Mouse (Mus musculus) megakaryocyte, embryonic 14.5 days (primary cell): ENCODE results near the gene S100a1. TPM values are rescaled to one million over a fixed set of nuclear protein-coding genes. Genes with fewer than 3 reads are reported as not detected.

Source experiments
- H3K27me3 ChIP-seq: replicated peaks from 2 replicates; pipeline ENCODE3; 2012; ENCODE audit warnings: inconsistent platforms
- H3K36me3 ChIP-seq: replicated peaks from 2 replicates; pipeline ENCODE3; 2012; ENCODE audit warnings: low read length, inconsistent platforms, mixed read lengths
- H3K4me1 ChIP-seq: 2 replicates; pipeline ENCODE4 v1.6.1; 2012; ENCODE audit warnings: inconsistent platforms
- H3K4me3 ChIP-seq: replicated peaks from 2 replicates; pipeline ENCODE3; 2012; ENCODE audit warnings: moderate library complexity, mild to moderate bottlenecking, inconsistent platforms
- H3K9me3 ChIP-seq: 2 replicates; pipeline ENCODE4 v1.6.1; 2012; ENCODE audit warnings: inconsistent platforms
- FLI1 ChIP-seq: IDR thresholded peaks from 2 replicates; pipeline ENCODE4 v1.6.1; 2012; ENCODE audit warnings: low read length, inconsistent platforms, mixed read lengths
- GATA1 ChIP-seq: IDR thresholded peaks from 3 replicates; pipeline ENCODE4 v1.6.1; 2012; ENCODE audit warnings: mixed read lengths, low read length, inconsistent platforms, borderline replicate concordance
- polyA plus RNA-seq: library from polyadenylated mRNA; stranded (reverse); fragments of >175 nt; gene quantifications from 2 replicates; pipeline ENCODE4 v1.2.3, GENCODE M21; 2012; ENCODE audit warnings: low replicate concordance; ENCODE audit not compliant: insufficient read depth

S100a1 gene
- polyA plus RNA-seq, 1 experiment = 105 TPM

GRCm38 (mm10) chr3:90535446-90535845 lies 21.3 kb upstream of the S100a1 start:
- TF ChIP-seq FLI1 (no peak), GATA1 (no peak)

GRCm38 (mm10) chr3:90531713-90532112 lies 17.5 kb upstream of the S100a1 start:
- no peaks in the 10 kb centered on the region for H3K9me3 ChIP-seq
- H3K4me3 ChIP-seq = no peak overlapping the region
- TF ChIP-seq FLI1 (no peak), GATA1 (no peak)
- H3K36me3 ChIP-seq = no peaks in the 10 kb centered on the region
- H3K27me3 ChIP-seq = peaks cover 27% of the 10 kb centered on the region
- no peaks in the 10 kb centered on the region for H3K4me1 ChIP-seq

More at GRCm38 (mm10) chr3:90535446-90535845, 21.3 kb upstream of the S100a1 start:
- no peaks in the 10 kb centered on the region for H3K4me1 ChIP-seq
- H3K4me3 ChIP-seq = no peak overlapping the region
- no peaks in the 10 kb centered on the region for H3K36me3 ChIP-seq
- H3K9me3 ChIP-seq = no peaks in the 10 kb centered on the region
- peaks cover 28% of the 10 kb centered on the region for H3K27me3 ChIP-seq

GRCm38 (mm10) chr3:90527291-90527873 lies 13.2 kb upstream of the S100a1 start:
- no peaks in the 10 kb centered on the region for H3K9me3 ChIP-seq
- H3K4me3 ChIP-seq = no peak overlapping the region
- no peaks in the 10 kb centered on the region for H3K4me1 ChIP-seq
- H3K27me3 ChIP-seq = peaks cover 24% of the 10 kb centered on the region
- TF ChIP-seq FLI1 = no peak
- no peak for TF ChIP-seq GATA1
- peaks cover 25% of the 10 kb centered on the region for H3K36me3 ChIP-seq

- TF ChIP-seq GATA1 = no peak
- TF ChIP-seq FLI1 = no peak
- H3K9me3 ChIP-seq = no peaks in the 10 kb centered on the region
- H3K27me3 ChIP-seq = peaks cover 24% of the 10 kb centered on the region
- no peaks in the 10 kb centered on the region for H3K4me1 ChIP-seq
- H3K4me3 ChIP-seq = no peak within 1 kb of the TSS
- peaks cover 26% of the 10 kb centered on the region for H3K36me3 ChIP-seq
These were observed 12.4 kb upstream of the S100a1 start, which contains the start of gene S100a14 for GRCm38 (mm10) chr3:90526580-90526979. TSS of gene S100a14 (plus strand) at chr3:90526856.

GRCm38 (mm10) chr3:90526076-90526475 lies 11.9 kb upstream of the S100a1 start:
- peaks cover 24% of the 10 kb centered on the region for H3K27me3 ChIP-seq
- H3K36me3 ChIP-seq = peaks cover 26% of the 10 kb centered on the region
- H3K4me3 ChIP-seq = no peak overlapping the region
- H3K4me1 ChIP-seq = no peaks in the 10 kb centered on the region
- TF ChIP-seq GATA1 (no peak), FLI1 (no peak)
- no peaks in the 10 kb centered on the region for H3K9me3 ChIP-seq

GRCm38 (mm10) chr3:90525421-90525820 lies 11.2 kb upstream of the S100a1 start:
- Histone ChIP-seq H3K4me3 (no peak overlapping the region), H3K36me3 (peaks cover 32% of the 10 kb centered on the region), H3K9me3 (no peaks in the 10 kb centered on the region), H3K27me3 (peaks cover 24% of the 10 kb centered on the region), H3K4me1 (no peaks in the 10 kb centered on the region)
- TF ChIP-seq GATA1 (no peak), FLI1 (no peak)

GRCm38 (mm10) chr3:90517711-90518110 lies 3.5 kb upstream of the S100a1 start:
- H3K4me3 ChIP-seq = no peak overlapping the region
- peaks cover 46% of the 10 kb centered on the region for H3K36me3 ChIP-seq
- TF ChIP-seq GATA1 (no peak), FLI1 (no peak)
- H3K4me1 ChIP-seq = peaks cover 49% of the 10 kb centered on the region
- H3K9me3 ChIP-seq = no peaks in the 10 kb centered on the region
- no peaks in the 10 kb centered on the region for H3K27me3 ChIP-seq

GRCm38 (mm10) chr3:90515789-90516188 lies 1.6 kb upstream of the S100a1 start:
- no peaks in the 10 kb centered on the region for H3K27me3 ChIP-seq
- no peaks in the 10 kb centered on the region for H3K9me3 ChIP-seq
- TF ChIP-seq GATA1 (no peak), FLI1 (no peak)
- peaks cover 54% of the 10 kb centered on the region for H3K36me3 ChIP-seq
- peak overlapping the region; percentile 97 for H3K4me3 ChIP-seq
- H3K4me1 ChIP-seq = peaks cover 64% of the 10 kb centered on the region

GRCm38 (mm10) chr3:90515242-90515641 lies 1.1 kb upstream of the S100a1 start:
- Histone ChIP-seq H3K4me1 (peaks cover 67% of the 10 kb centered on the region), H3K27me3 (no peaks in the 10 kb centered on the region), H3K9me3 (no peaks in the 10 kb centered on the region), H3K36me3 (peaks cover 51% of the 10 kb centered on the region), H3K4me3 (peak overlapping the region; percentile 97)
- TF ChIP-seq GATA1 (no peak), FLI1 (no peak)

- no peaks in the 10 kb centered on the region for H3K9me3 ChIP-seq
- TF ChIP-seq FLI1 = no peak
- TF ChIP-seq GATA1 = no peak
- H3K4me3 ChIP-seq = peak overlapping the region; percentile 97
- H3K27me3 ChIP-seq = no peaks in the 10 kb centered on the region
- H3K4me1 ChIP-seq = peaks cover 67% of the 10 kb centered on the region
- H3K36me3 ChIP-seq = peaks cover 47% of the 10 kb centered on the region
These were observed 499 bp upstream of the S100a1 start for GRCm38 (mm10) chr3:90514691-90515090.

GRCm38 (mm10) chr3:90512948-90513642 lies 1.1 kb downstream of the S100a1 start:
- Histone ChIP-seq H3K4me1 (peaks cover 68% of the 10 kb centered on the region), H3K9me3 (no peaks in the 10 kb centered on the region), H3K4me3 (peak overlapping the region; percentile 97), H3K27me3 (no peaks in the 10 kb centered on the region), H3K36me3 (peaks cover 38% of the 10 kb centered on the region)
- no peak for TF ChIP-seq GATA1
